Mouse (Mus musculus) heart, postnatal 14 days (tissue): ENCODE data around the gene Cd274. TPM values are rescaled to one million over a fixed set of nuclear protein-coding genes. Genes with fewer than 3 reads are reported as not detected.
"Not testable (repeated sequence)": the region's sequence is repeated elsewhere in the genome, so short reads cannot be mapped to it uniquely, and the experiment has no call there.

Source experiments
- DNase-seq, 2 experiments: peaks; one replicate each; pipeline ENCODE4 v3.0.0; 2021 to 2022
- intact Hi-C: fragments of 180-260 bp; cut with DNase I; formaldehyde crosslinking; loops from one replicate; pipeline ENCODE4 v1.15.1; 2025
- total RNA-seq, 2 experiments: library from RNA; stranded (reverse); gene quantifications; 2 replicates each; pipeline ENCODE4 v1.2.3; 2021

Gene Cd274
- total RNA-seq, 2 experiments from 2014 or later, result 0.84 to 1.5 TPM

- intact Hi-C loops, result no loop called here
- DNase-seq, result no peak
Observed at GRCm38 (mm10) chr19:29385822-29386221, 18.6 kb downstream of the Cd274 start.

DNA sequence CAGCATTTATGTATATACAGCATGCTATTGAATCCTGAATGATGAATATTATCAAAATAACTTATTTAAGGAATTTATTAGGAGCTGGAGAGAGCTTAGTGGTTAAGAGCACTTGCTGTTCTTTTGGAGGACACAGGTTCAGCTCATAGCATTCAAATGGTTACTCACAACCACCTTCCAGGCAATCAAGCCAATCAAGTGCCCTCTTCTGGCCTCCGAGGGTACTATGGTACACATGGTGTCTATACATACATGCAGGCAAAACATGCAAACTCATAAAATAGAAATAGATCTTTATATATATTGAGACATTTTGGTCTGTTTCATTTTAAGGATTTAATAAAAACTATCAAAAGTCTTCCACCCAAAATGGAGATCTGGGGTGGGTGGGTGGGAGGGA lies 21.6 kb downstream of the Cd274 start:
- DNase-seq, result no peak
- intact Hi-C loops, result no loop called here

- intact Hi-C loops, result no loop called here
- no peak for DNase-seq
Observed at GRCm38 (mm10) chr19:29390483-29390882, 23.2 kb downstream of the Cd274 start.

DNA sequence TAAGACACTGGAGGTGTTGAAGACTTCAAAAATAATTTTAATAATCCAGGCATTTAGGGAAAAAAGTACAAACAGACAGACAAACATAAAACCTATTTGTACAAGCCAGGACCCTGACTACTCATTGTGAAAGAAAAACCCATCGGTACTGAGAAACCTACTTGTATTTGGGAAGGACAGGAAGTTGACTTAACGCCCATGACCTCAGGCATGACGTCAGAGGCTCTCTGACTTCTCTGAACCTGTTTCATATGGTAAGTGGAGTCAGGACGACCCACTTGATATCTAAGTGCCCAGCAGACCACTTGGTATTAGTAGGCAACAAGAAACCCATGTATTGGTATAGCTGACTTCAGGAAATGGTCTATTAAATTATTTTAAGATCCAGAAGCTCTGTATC lies 24.0 kb downstream of the Cd274 start:
- no peak for DNase-seq
- intact Hi-C loops, result no loop called here

DNA sequence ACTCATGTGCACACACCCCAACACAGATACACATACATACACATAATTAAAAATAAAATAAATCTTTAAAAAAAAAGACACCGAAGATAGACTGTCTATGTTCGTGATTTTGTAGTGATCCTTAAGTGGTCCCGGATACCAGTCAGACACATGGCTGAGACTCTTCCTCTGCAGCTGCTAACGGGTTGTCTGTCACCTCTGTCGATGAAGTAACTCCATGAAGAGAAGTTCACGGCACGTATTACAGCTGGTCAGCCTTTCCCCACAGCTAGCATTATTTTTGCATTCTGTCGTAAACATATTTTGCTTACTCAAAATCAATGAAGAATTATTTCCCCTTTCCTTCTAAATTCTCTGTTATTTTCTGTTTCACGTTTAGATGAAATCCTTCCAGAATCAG lies 26.1 kb downstream of the Cd274 start:
- no peak for DNase-seq
- intact Hi-C loops, result no loop called here

DNA sequence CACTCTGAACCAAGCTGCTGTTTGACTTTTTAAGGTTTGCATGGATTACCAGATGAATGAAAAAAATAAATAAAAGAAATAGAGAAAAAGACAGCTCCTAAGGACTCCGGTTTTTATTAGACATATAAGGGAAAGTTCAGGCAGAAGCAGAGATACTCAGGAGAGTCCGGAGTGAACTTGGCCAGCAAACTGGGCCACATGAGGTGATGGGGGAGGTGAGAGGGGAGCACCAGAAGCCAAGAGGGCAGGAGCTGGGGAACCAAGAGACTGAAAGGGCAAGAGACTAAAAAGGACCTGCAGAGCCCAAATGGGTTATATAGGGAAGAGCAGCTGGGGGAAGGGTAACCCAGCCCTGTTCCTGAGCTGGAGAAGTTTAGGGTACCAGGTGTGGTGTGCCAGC lies 27.5 kb downstream of the Cd274 start:
- no peak for DNase-seq
- intact Hi-C loops, result no loop called here

DNA sequence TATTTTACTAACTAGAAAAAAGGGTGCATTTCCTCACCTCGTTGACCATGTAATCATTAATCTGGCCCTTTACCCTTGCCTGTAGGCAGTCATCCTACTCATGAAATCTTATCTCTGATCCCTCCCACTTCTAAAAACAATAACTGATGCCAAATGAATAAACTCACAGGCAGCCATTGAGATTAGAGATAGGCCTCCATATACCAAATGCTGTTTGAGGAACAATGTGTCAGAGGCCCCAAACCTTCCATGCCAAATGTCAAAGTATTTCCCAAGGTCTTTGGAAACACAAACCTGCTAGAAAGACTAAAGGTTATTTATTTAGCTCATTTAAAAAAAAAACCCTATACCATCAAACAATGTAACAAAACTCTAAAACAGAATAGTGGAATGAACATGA lies 29.1 kb downstream of the Cd274 start:
- no peak for DNase-seq
- intact Hi-C loops, result no loop called here

- intact Hi-C loops, result no loop called here
- DNase-seq, result no peak
Observed at GRCm38 (mm10) chr19:29399786-29400185, 32.5 kb downstream of the Cd274 start.

- intact Hi-C loops, result no loop called here
- no peak for DNase-seq
Observed at GRCm38 (mm10) chr19:29400466-29400865, 33.2 kb downstream of the Cd274 start.

DNA sequence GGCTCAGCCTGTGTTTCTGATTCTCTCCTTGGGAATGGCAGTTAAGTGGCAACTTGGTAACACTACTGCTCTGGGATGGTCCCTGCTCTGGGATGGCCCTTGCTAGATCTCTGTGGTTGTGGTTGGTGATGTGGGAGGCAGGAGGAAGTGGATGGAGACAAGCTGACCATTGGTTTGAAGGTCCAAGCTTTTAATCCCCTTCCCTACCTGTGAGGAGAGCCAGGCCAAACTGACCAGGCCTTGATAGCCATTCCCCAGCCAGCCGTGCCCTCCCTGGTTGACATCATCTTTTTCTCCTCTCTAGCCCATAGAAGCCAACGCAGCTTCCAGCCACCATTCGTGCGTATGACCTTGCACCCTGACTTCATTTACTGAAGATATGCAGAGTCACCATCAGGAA lies 35.4 kb downstream of the Cd274 start:
- no peak for DNase-seq

DNA sequence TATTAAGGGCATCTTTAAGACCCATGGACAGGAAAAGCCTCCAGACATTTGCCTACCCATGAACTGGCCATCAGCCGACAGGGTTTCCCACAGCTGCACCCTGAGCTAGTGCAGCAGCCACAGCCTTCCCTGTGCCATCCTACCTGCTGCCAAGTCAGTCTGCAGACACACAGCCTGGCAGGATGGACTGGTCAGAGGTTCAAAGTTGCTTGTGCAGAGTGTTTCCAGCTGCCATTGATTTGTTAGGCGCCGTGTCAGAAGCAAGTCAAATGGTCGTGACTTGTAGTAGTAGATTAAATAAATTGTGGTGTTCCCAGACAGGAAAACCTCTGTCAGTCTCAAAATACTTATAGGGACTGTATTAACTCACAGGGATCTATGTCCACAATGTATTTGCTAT lies 36.0 kb downstream of the Cd274 start:
- intact Hi-C loops, result no loop called here
- no peak for DNase-seq

More for the DNA sequence above, 35.4 kb downstream of the Cd274 start:
- intact Hi-C loops, result no loop called here

- DNase-seq, result no peak
- intact Hi-C loops, result no loop called here
Observed at GRCm38 (mm10) chr19:29405388-29405787, 38.1 kb downstream of the Cd274 start.

GRCm38 (mm10) chr19:29406042-29407017 lies 39.1 kb downstream of the Cd274 start:
- intact Hi-C loops, result no loop called here

DNA sequence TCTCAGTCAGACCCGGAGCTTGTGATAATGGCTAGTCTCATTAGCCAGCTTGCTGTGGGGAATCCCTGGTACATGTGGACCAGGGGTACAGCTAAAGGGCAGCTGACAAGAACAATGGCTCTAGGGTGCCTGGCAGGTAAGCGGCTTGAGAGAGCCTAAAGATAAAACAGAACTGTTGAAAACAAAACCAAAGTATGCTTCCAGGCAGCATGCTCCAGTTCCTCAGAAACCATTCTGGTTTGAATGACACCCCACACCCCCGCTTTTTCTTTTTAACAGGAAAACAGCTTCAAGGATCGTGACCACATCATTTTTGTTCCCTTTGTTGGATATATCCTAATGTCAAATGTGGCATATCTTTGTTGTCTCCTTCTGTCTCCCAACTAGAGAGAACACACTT lies 43.4 kb downstream of the Cd274 start, which contains the start of gene Pdcd1lg2:
Gene Pdcd1lg2 (plus strand): TSS at position 301 of the 400 bp plus-strand sequence.
- no peak for DNase-seq
- intact Hi-C loops, result no loop called here

More at GRCm38 (mm10) chr19:29406042-29407017, 39.1 kb downstream of the Cd274 start:
- DNase-seq, result no peak

DNA sequence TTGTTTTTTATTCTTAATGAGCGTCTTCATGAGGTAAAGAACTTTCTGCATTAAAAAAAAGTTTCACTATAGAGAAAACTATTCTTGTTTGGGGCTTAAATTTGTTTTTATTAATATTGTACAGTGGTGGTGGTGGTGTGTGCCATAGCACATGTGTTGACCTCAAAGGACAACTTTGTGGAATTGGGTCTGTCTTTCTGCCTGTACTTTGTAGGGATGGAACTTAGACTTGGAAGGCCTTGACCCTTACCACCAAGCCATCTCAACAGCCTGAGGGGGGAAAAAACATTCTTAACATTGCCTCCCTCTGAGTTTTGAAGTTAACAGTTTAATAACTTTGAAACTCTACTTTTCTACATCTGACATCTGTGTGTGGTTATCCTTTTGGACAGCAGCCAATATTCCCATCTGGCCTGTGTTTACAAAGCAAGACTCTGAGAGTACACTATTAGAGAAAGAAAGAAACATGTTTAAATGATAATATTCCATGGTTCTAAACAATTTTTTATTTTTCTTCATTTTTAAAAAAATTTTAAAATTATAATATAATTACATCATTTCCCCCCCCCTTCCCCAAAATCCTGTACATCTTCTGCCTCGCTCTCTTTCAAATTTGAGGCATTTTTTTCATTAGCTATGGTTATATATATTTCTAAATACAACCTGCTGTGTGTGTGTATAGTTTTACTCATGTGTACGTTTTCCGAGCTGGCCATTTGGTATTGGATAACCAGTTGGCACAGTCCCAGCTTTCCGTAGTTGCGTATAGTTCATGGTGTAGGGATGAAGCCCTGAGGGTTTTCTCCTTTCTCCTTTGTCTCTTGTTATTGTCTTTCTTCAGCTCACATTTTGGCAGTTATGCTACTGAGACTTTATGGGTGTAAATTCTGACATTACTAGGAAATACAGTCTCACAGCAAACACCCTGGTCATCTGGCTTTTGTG lies 45.5 kb downstream of the Cd274 start:
- peak in 1 of 2 experiments; percentile 45 for DNase-seq
- intact Hi-C loops, result no loop called here

GRCm38 (mm10) chr19:29414513-29414912 lies 47.3 kb downstream of the Cd274 start:
- no peak for DNase-seq
- intact Hi-C loops, result no loop called here

GRCm38 (mm10) chr19:29414917-29415316 lies 47.7 kb downstream of the Cd274 start:
- DNase-seq, intact Hi-C loops: not testable (repeated sequence)

DNA sequence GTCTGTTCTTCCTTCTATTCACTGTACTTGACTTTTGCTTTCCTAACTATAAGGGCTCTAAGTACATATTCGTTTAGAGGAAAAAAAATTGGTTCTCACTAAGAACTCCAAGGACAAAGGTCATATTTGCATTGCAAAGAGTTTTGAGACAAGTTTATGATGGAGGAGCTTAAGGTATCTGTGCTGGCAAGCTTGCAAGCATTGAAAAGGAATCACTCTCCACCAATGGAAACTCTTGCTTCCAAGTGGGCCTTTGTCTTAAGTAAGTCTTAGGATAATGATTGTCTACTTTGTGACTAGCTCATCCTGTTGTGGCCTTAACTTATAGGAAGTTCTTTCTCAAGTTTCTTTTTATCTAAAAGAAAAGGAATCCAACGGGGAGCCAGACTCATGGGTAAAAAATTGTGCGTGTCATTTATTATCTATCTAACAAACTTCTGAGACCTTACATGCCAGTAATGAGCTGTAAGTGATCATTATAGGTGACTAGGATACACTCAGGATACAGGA lies 49.2 kb downstream of the Cd274 start:
- DNase-seq, result no peak
- intact Hi-C loops, result no loop called here

- intact Hi-C loops, result no loop called here
- no peak for DNase-seq
Observed at GRCm38 (mm10) chr19:29417188-29417587, 49.9 kb downstream of the Cd274 start.

DNA sequence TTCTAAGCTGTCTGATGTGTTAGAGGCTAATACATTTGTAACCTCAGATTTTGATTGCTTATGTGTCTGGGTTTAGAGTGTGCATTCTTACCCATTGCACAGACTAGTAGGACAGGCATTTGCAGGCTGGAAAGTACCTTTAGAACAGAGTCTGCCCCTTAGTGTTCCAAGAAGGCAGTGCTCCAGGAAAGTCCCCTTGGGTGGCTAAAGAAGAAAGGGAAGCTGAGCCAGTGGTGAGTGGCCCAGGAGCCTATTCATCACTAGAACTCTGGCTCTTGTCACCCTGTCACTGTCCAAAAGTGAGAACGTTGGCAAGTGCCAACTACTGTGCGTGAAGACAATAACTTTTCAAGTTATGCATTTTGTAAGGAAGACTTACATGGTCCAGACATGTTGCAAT lies 50.6 kb downstream of the Cd274 start:
- DNase-seq, result no peak
- intact Hi-C loops, result no loop called here

DNA sequence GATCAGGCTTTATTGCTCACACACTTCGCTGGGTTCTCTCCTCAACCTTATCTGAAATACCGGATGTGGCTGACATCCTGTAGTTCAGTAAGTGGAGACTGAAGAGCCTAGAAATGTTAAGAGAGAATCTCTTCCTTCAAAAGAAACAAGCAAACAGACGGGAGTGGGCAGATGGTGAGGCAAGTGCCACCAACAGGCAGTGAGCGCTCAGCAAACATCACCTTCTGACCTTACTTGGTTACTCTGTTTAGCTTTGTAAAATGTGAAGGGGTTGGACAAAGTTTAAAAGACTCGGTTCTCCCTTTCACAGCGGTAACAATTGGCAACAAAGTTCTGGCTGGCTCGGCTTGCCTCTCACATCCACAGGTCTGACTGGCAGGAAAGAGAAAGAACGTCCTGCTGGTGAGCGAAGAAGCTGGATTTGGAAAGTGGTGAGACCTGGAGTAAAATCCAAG lies 51.4 kb downstream of the Cd274 start:
- intact Hi-C loops, result no loop called here
- peak in 1 of 2 experiments; percentile 29 for DNase-seq
